Mouse (Mus musculus) hindbrain, postnatal 0 days (tissue): ENCODE measurements around the gene Hoxa9. TPM values are rescaled to one million over a fixed set of nuclear protein-coding genes. Genes with fewer than 3 reads are reported as not detected.

Experiments
- ATAC-seq: fragments of 200-750 bp; cut with Nextera tagmentation; 2 replicates; pipeline ENCODE4 v1.8.0; 2017; ENCODE audit warnings: mild to moderate bottlenecking, moderate TSS enrichment, moderate library complexity
- DNase-seq: peaks from one replicate; pipeline ENCODE4 v3.0.0-alpha.2; 2015; ENCODE audit warnings: low spot score
- H3K27ac ChIP-seq: fragments of 300-500 bp; sonication (generic); 2 replicates; pipeline ENCODE4 v1.5.1; 2014; ENCODE audit warnings: mild to moderate bottlenecking
- H3K27me3 ChIP-seq: fragments of 300-500 bp; sonication (generic); 2 replicates; pipeline ENCODE4 v1.6.1; 2014; ENCODE audit warnings: low read length, mixed read lengths; ENCODE audit not compliant: insufficient read depth
- H3K36me3 ChIP-seq: fragments of 300-500 bp; sonication (generic); 2 replicates; pipeline ENCODE4 v1.6.1; 2014; ENCODE audit warnings: low read length, mixed read lengths; ENCODE audit not compliant: insufficient read depth
- H3K4me1 ChIP-seq: fragments of 300-500 bp; sonication (generic); 2 replicates; pipeline ENCODE4 v1.6.1; 2014; ENCODE audit warnings: antibody characterized with exemption, low read length, mixed read lengths; ENCODE audit not compliant: insufficient read depth
- H3K4me2 ChIP-seq: fragments of 300-500 bp; sonication (generic); 2 replicates; pipeline ENCODE4 v1.6.1; 2014; ENCODE audit warnings: low read depth, mild to moderate bottlenecking, low read length, moderate library complexity, mixed read lengths
- H3K4me3 ChIP-seq: fragments of 300-500 bp; sonication (generic); 2 replicates; pipeline ENCODE4 v1.5.1; 2014; ENCODE audit warnings: low read length
- H3K9ac ChIP-seq: fragments of 300-500 bp; sonication (generic); replicated peaks from 2 replicates; pipeline ENCODE4 v1.6.1; 2014; ENCODE audit warnings: mild to moderate bottlenecking, low read length, moderate library complexity, mixed read lengths
- H3K9me3 ChIP-seq: fragments of 300-500 bp; sonication (generic); 2 replicates; pipeline ENCODE4 v1.6.1; 2016; ENCODE audit warnings: low read length, mixed read lengths
- CTCF ChIP-seq: IDR thresholded peaks from 2 replicates; pipeline ENCODE4 v1.5.1; 2016; ENCODE audit warnings: antibody characterized with exemption, control low read depth, low read depth
- WGBS: fragments of 180-500 bp; shearing (Covaris S2); extraction: QIAGEN DNeasy Blood & Tissue Kit; methylation state at CpG from one replicate; pipeline ENCODE4 v1.1.7; 2014; 5-methylcytosine and 5-hydroxymethylcytosine counted together
- polyA plus RNA-seq: library from polyadenylated mRNA; unstranded; fragments of >200 nt; fragmentation: Nextera tagmentation; extraction: Ambion mirVana; gene quantifications from 2 replicates; pipeline ENCODE4 v1.2.1, GENCODE M21; 2015
- total RNA-seq: library from RNA; depleted of rRNA; stranded (reverse); fragments of >200 nt; gene quantifications from 2 replicates; pipeline ENCODE4 v1.2.3, GENCODE M21; 2014

Gene Hoxa9
- total and polyA plus RNA-seq, 2 experiments from 2014 or later = 0.26 TPM; not detected in 1

DNA sequence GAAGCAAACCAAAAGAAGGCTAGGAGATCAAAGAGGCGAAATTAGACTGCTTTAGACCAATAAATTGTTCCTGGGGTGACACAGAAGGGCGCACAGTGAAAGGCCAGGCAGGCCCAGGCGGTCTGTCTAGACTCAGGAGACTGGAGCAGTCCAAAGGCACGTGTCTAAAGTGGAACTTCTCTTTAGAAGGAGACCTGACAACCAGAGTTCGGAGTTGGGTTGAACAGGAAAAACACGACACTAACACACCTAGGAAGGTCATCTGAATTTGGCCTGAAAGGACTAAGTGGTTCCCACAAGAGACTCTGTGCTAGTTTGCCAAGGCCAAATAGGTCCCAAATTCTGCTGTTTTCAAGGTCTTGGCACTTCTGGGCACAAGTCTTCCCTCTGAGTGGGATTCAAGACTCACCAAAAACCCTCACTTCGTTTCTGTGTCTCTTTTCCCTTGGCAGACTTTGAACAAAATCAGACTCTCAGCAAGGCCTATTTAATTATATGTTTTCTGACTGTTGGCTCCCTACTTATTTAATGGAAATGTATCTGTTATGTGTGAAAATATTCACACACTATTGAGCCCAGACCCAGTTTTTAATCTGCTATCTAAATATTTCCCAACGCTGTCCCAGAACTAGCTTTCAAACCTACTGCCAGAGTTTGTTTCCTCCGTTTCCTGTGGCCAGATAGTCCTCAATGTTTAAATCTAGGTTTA is 11.5 kb downstream of the Hoxa9 start:
- no peak overlapping the region for H3K27ac ChIP-seq
- H3K36me3 ChIP-seq = no peaks in the 10 kb centered on the region
- no peaks in the 10 kb centered on the region for H3K9me3 ChIP-seq
- H3K4me1 ChIP-seq = no peaks in the 10 kb centered on the region
- DNase-seq = no peak
- peaks cover 96% of the 10 kb centered on the region for H3K27me3 ChIP-seq
- TF ChIP-seq CTCF = no peak
- no peak for ATAC-seq
- no peak overlapping the region for H3K9ac ChIP-seq
- no peak overlapping the region for H3K4me2 ChIP-seq
- WGBS = 20% methylated on average over 9 of the region's 9 CpGs
- no peak overlapping the region for H3K4me3 ChIP-seq

DNA sequence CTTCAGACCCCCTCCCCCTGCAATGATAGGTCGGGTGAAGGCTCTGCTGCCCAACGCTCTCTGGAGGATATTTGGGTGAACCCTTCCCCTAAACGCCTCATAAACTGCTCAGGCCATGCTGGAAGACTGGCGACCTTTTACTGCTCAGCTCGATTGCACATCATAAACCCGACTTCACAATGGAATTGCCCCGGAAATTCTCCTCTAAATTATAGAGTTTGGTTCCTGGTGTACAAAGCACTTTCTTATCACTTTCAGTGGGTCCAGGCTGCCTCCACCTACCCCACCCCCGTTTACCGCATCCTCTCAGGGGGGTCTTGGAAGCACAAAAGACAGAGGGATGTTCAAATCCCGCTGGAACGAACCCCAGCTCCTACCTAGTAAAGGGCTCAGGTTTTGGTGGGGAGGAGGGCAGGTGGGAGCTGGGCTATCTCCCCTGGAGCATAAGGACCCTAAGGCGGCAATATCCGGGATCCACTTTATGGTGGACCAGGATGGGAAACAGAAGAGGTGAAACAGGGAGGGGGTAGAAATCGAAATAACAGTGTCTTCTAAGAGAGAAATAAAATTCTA is 12.2 kb downstream of the Hoxa9 start:
- Histone ChIP-seq H3K36me3 (no peaks in the 10 kb centered on the region), H3K9ac (no peak overlapping the region), H3K27me3 (peaks cover 96% of the 10 kb centered on the region), H3K4me1 (no peaks in the 10 kb centered on the region), H3K4me2 (no peak overlapping the region), H3K4me3 (no peak overlapping the region), H3K9me3 (no peaks in the 10 kb centered on the region), H3K27ac (no peak overlapping the region)
- ATAC-seq (no peak), DNase-seq (no peak)
- WGBS = 8% methylated on average over 14 of the region's 14 CpGs
- TF ChIP-seq CTCF = no peak

DNA sequence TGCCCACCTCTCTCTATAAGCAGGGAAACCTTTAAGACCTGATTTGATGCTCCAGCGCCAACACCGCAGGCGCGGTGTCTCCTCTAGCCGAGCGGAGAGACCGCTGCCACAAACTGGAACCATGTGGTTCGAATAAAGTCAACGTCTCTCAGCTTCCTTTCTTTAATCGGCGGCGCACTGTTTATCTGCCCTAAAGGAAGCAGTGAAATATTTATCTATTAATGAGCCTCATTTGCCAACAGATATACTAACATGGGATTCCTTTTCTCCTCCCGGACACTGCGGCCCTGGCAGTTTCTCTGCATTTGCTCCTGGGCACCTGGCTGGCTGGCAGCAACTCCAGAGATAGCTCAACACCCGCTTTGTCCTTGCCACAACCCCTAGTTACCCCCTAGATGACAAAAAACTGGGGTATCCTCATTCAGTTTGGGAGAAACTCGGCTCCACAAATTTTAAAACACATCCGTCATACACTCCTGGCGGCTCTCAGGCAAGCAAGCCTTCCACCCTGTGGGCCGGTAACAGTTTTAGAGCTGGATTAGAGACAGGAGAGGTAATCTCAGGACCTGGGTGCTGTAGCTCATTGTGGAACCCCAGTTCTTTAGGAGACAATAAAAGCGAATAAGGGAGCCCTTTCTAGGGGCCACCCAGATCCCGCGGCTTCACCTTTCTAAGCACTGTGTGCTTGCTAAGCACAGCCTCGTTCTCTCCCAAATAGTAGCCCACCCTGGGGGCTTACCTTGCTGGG is 12.8 kb downstream of the Hoxa9 start:
- no peak overlapping the region for H3K27ac ChIP-seq
- no peak overlapping the region for H3K4me2 ChIP-seq
- no peak overlapping the region for H3K4me3 ChIP-seq
- H3K27me3 ChIP-seq = peaks cover 97% of the 10 kb centered on the region
- ATAC-seq (no peak), DNase-seq (no peak)
- no peak for TF ChIP-seq CTCF
- H3K4me1 ChIP-seq = no peaks in the 10 kb centered on the region
- 6% methylated on average over 23 of the region's 23 CpGs for WGBS
- H3K9me3 ChIP-seq = no peaks in the 10 kb centered on the region
- H3K36me3 ChIP-seq = no peaks in the 10 kb centered on the region
- no peak overlapping the region for H3K9ac ChIP-seq

DNA sequence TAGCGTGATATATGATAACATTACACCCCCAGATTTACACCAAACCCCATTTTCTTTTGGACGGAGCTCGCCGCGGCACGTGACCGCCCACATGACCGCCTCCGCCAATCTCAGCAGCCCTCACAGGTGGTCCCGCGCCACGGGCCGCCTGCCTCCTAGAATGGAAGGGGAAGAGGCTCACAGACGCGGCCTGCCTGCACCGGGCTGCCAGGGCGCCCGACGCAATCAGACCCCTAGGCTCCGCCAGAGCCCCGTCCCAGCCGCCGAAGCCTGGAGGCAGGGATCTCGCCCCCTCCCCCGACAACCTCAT is 13.5 kb downstream of the Hoxa9 start:
- Histone ChIP-seq H3K27me3 (peaks cover 96% of the 10 kb centered on the region), H3K36me3 (no peaks in the 10 kb centered on the region), H3K4me2 (peak overlapping the region; percentile 31; the same call in 1 of the 2 replicates), H3K27ac (no peak overlapping the region), H3K4me3 (peak overlapping the region; percentile 23), H3K4me1 (no peaks in the 10 kb centered on the region), H3K9ac (no peak overlapping the region), H3K9me3 (no peaks in the 10 kb centered on the region)
- DNase-seq (no peak), ATAC-seq (no peak)
- no peak for TF ChIP-seq CTCF
- under 1% methylated on average over 25 of the region's 25 CpGs for WGBS

DNA sequence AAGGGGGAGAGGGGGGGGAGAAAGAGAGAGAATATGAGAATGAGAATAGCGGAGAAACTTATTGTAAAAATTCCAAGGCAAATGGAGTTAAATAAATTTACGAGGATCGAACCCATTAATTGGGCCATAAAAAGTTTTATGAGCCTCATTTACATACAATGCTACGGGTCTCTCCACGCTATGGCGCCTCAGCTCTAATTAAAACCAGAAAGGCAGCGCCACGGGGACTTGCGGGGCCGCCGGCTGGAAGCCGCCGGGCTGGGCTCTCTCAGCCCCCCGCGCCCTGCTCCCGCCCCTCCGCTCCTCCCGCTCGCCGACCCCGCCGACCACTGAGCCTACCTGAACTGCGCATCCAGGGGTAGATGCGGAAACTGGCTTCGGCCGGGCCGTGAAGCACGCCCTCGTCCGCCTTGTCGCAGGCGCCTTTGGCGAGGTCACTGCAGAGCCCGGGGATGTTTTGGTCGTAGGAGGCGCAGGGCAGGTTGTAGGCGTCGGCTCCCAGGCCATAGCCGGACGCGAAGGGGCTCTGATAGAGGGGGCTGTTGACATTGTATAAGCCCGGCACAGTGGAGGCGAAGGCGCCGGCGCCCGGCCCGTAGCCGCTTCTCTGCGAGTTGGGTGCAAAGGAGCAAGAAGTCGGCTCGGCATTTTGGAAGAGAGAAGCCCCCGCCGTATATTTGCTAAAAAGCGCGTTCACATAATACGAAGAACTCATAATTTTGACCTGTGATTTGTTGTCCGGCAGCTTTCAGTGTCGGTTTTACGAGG is 14.0 kb downstream of the Hoxa9 start:
- H3K4me1 ChIP-seq = no peaks in the 10 kb centered on the region
- no peak overlapping the region for H3K9ac ChIP-seq
- H3K27ac ChIP-seq = no peak overlapping the region
- peak overlapping the region; percentile 31; the same call in 1 of the 2 replicates for H3K4me2 ChIP-seq
- ATAC-seq (no peak), DNase-seq (no peak)
- peaks cover 96% of the 10 kb centered on the region for H3K27me3 ChIP-seq
- no peaks in the 10 kb centered on the region for H3K36me3 ChIP-seq
- WGBS = 2% methylated on average over 60 of the region's 60 CpGs
- H3K9me3 ChIP-seq = no peaks in the 10 kb centered on the region
- TF ChIP-seq CTCF = no peak
- peak overlapping the region; percentile 23 for H3K4me3 ChIP-seq

DNA sequence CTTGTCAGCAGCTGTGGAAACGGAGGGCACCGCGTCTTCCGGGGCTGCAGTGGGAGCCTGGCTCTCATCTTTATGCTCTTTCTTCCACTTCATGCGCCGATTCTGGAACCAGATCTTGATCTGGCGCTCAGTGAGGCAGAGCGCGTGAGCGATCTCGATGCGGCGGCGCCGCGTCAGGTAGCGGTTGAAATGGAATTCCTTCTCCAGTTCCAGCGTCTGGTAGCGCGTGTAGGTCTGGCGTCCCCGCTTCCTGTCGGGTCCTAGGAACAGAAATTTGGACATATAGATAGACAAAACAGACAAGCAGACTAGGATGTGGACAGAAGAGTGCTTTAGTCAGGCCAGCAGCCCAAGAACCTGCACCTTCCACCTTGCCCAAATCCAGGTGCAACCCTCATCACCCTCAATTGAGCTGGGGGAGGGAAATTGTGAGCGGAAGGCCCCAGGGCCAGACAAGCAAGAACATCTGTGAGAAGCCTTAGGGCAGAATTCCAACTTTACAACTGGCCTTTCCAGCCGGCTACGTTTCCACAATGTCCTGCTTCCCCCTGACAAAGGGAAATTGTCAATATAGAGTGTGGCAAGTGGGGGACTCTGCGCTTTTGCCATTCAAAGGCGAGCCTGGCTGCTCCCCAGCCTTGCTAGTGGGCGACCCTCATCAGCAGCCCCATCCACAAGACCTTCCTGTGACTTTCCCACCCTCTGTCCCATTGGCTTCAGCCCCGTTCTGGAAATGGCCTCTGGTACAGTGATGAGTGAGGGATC is 14.9 kb downstream of the Hoxa9 start:
- Histone ChIP-seq H3K4me2 (no peak overlapping the region), H3K27ac (no peak overlapping the region), H3K4me1 (no peaks in the 10 kb centered on the region), H3K9me3 (no peaks in the 10 kb centered on the region), H3K36me3 (no peaks in the 10 kb centered on the region), H3K9ac (no peak overlapping the region), H3K4me3 (no peak overlapping the region), H3K27me3 (peaks cover 96% of the 10 kb centered on the region)
- DNase-seq = no peak
- 4% methylated on average over 30 of the region's 30 CpGs for WGBS
- no peak for TF ChIP-seq CTCF
- no peak for ATAC-seq
